Mouse (Mus musculus): ENCODE data around the gene Hoxb1. TPM values are rescaled to one million over a fixed set of nuclear protein-coding genes. Genes with fewer than 3 reads are reported as not detected.

Hoxb1 gene
- total RNA-seq, 2 experiments from 2014 or later = not detected

- DNase-seq = no peak
- intact Hi-C loops (cut with DNase I) = no loop called here
Observed at GRCm38 (mm10) chr11:96348988-96349387, 16.6 kb upstream of the Hoxb1 start.

GRCm38 (mm10) chr11:96349491-96350340, 15.8 kb upstream of the Hoxb1 start:
- intact Hi-C loops (cut with DNase I) = loop anchor here (5.0 to 10.0 kb wide), 2 partner anchors 58 to 165 kb away; no protein-coding TSS in a partner anchor
- no peak for DNase-seq

GRCm38 (mm10) chr11:96350341-96350624, 15.3 kb upstream of the Hoxb1 start, which contains the start of gene Hoxb2:
Gene Hoxb2, plus strand, starts transcription at chr11:96350525.
- intact Hi-C loops (cut with DNase I) = loop anchor here (5.0 to 10.0 kb wide), 2 partner anchors 57 to 165 kb away; no protein-coding TSS in a partner anchor

DNA sequence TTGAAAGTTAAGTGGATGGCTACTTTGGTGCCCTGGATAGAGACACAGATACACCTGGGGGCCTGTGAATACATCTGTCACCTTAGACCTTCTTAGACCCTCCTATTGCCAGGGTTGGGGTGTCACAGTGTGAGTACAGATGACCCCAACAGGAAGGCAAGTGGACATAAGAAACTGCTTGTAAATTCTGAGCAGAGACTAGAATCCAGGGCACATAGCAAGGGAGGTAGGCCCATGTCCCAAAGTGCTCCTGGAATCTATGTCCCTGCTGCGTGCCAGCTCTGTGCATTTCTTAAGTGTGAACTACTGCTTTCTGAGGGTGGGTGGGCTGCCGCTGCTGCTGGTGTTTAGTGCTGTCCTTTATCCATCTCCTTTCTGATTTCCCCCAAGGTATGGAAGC, 14.8 kb upstream of the Hoxb1 start:
- intact Hi-C loops (cut with DNase I) = loop anchor here (5.0 to 10.0 kb wide), 2 partner anchors 57 to 166 kb away; no protein-coding TSS in a partner anchor
- no peak for DNase-seq

More at GRCm38 (mm10) chr11:96350341-96350624, 15.3 kb upstream of the Hoxb1 start, which contains the start of gene Hoxb2:
- DNase-seq = no peak

DNA sequence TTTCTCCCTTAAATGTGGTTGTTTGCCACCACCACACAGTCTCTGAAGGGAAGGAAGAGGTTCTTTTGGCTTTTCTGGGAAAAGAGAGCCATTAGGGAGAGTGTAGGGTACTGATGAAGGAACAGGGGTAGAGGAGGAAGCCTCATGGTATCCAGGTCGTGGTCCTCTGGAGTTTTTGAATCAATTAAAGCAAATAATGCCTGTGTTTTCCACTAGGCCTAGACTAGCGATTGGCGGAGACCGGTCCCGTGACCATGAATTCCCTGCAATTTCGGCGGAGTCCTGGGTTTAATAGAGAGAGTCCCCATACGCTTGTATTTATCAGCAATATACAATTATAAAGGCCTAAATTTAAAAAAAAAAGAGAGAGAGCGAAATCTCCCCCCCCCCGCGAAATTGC, 14.2 kb upstream of the Hoxb1 start:
- DNase-seq = no peak
- intact Hi-C loops (cut with DNase I) = loop anchor here (5.0 to 10.0 kb wide), 2 partner anchors 56 to 167 kb away; no protein-coding TSS in a partner anchor

GRCm38 (mm10) chr11:96351831-96352230, 13.7 kb upstream of the Hoxb1 start:
- intact Hi-C loops (cut with DNase I) = loop anchor here (2.0 to 10.0 kb wide), 3 partner anchors 37 to 167 kb away; no protein-coding TSS in a partner anchor
- DNase-seq = no peak

GRCm38 (mm10) chr11:96352691-96353521, 12.6 kb upstream of the Hoxb1 start:
- intact Hi-C loops (cut with DNase I) = loop anchor here (2.0 to 10.0 kb wide), 3 partner anchors 38 to 168 kb away; no protein-coding TSS in a partner anchor

GRCm38 (mm10) chr11:96353522-96353841, 12.1 kb upstream of the Hoxb1 start:
- DNase-seq = no peak
- intact Hi-C loops (cut with DNase I) = loop anchor here (2.0 to 10.0 kb wide), 3 partner anchors 39 to 169 kb away; no protein-coding TSS in a partner anchor

More at GRCm38 (mm10) chr11:96352691-96353521, 12.6 kb upstream of the Hoxb1 start:
- peak; percentile 52 to 53 for DNase-seq

GRCm38 (mm10) chr11:96353939-96354338, 11.6 kb upstream of the Hoxb1 start:
- no peak for DNase-seq
- intact Hi-C loops (cut with DNase I) = loop anchor here (2.0 to 10.0 kb wide), 3 partner anchors 39 to 169 kb away; no protein-coding TSS in a partner anchor

DNA sequence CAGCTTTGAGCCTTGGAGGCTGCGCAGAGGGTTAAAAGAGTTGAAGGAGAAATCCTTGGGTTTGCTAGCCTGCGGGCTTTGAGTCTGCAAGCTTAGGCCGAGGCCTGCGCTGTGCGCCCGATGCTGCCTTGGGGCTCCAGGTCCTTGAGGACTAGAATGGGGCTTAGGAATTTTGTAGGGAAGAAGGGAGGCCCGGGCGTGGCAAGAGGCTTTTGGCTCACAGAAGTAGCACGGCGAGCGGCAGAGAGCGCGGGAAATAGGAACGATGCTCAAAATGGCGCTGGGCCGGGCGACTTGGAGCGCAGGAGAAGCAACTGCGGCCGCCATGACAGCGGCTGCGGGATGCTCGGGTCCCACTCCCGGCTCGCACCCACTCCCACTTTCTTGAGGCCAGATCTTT, 11.2 kb upstream of the Hoxb1 start:
- DNase-seq = peak in 1 of 2 experiments; percentile 35
- intact Hi-C loops (cut with DNase I) = loop anchor here (5.0 to 10.0 kb wide), 2 partner anchors 53 to 170 kb away; no protein-coding TSS in a partner anchor

GRCm38 (mm10) chr11:96354801-96355311, 10.7 kb upstream of the Hoxb1 start:
- DNase-seq = no peak
- intact Hi-C loops (cut with DNase I) = loop anchor here (5.0 to 10.0 kb wide), 2 partner anchors 52 to 170 kb away; no protein-coding TSS in a partner anchor

DNA sequence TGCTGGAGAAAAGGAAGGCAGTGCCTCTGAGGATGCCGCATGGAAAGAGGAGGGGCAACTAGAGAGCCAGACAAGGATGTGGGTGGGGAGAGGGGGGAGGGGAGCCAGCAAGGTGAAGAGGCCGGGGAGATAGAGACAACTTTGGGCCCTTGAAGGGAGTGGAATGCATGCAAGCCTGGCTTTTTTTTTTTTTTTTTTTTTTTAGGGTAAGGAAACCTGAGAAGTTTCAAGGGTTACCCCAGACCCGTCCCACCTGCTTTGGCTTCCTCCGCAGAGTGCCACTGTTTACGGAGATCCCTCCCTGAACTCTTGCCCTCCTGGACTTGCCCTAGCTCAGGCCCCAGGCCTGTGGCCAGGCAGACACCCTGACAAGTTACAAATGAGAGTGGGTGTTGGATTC, 1.7 kb upstream of the Hoxb1 start:
- intact Hi-C loops (cut with DNase I) = no loop called here
- DNase-seq = no peak

DNA sequence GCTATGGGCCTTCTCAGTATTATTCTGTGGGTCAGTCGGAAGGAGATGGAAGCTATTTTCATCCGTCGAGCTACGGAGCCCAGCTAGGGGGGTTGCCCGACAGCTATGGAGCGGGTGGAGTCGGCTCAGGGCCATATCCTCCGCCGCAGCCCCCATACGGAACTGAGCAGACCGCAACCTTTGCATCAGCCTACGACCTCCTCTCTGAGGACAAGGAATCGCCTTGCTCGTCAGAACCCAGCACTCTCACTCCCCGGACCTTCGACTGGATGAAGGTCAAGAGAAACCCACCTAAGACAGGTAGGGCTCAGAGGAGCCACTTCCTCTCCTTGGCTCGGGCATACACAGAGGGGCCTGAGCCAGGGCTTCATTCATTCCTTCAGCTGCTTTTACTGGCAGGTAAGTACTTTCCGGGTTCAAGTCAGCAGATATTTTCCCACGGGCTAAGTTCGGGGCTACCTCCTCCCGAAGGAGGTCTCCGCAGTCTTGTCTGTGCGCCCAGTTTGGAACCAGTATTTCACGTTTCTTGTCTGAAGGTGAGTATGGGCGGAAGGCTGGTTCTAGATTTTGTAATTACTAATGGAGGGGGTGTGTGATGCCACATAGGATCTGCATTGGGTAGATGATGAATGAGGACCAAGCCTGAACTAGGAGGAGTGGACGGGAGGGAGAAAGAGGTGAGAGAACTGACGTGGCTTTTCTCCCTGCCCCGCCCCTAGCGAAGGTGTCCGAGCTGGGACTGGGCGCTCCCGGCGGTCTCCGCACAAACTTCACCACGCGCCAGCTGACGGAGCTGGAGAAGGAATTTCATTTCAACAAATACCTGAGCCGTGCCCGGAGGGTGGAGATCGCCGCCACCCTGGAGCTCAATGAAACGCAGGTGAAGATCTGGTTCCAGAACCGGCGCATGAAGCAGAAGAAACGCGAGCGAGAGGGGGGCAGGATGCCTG, 815 bp downstream of the Hoxb1 start:
- intact Hi-C loops (cut with DNase I) = no loop called here
- DNase-seq = no peak

- intact Hi-C loops (cut with DNase I) = no loop called here
- DNase-seq = no peak
Observed at GRCm38 (mm10) chr11:96367141-96367540, 1.6 kb downstream of the Hoxb1 start.

DNA sequence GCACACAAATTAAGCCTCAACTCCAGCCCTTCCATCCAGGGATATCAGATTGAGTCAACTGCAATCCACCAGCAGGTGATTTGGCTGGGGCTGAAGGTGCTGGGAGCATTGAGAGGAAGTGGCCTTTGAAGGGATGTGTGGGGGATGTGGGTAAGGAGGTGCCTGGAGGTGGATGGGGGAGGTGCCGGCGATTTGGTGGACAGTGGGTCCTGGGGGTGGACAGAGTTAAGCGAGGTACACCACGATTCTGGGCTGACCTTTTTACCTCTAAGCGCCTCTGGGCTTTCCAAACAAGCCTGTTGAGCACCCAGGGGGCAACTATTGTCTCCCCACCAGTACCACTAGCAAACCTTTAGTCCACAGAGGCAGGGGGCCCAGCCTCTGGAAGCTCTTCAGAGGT, 3.1 kb downstream of the Hoxb1 start:
- intact Hi-C loops (cut with DNase I) = no loop called here
- no peak for DNase-seq

DNA sequence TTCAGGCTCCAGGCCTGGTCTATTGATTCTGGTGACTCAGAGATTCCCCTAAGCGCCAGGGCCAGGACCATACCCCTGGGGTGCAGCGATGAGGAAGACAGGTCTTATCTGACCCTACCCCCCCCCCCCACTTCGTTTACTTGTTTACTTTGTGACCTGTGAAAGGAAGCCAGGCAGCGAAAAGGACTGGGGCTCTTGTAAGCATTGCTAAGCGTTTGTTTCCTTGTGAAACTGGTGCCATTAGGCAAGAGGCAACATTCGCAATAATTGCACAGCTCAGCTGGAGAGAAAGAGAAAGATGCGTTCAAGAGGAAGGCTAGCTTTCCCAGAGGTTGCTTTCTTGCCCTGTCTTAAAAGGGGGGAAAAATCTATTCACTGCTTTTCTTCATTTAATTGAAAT, 3.6 kb downstream of the Hoxb1 start:
- intact Hi-C loops (cut with DNase I) = no loop called here
- no peak for DNase-seq

DNA sequence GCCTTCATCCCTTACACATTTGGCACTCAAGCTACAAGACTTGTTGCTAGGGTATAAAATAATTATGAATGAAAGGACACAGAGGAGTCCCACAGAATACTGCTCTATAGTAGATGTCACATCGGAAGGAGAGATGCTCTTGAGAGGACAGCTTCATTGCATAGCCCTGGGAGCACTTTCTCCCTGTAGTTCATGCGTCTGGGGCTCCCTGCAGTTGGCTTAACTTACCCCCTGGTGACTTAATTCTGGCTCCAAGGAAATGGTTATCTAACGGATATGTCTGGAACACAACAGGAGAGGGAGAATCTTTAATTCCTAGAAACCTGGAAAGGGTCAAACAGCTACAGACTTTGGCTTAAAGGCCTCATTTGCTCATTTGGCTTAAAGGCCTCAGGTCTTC, 6.2 kb downstream of the Hoxb1 start:
- no peak for DNase-seq
- intact Hi-C loops (cut with DNase I) = no loop called here

DNA sequence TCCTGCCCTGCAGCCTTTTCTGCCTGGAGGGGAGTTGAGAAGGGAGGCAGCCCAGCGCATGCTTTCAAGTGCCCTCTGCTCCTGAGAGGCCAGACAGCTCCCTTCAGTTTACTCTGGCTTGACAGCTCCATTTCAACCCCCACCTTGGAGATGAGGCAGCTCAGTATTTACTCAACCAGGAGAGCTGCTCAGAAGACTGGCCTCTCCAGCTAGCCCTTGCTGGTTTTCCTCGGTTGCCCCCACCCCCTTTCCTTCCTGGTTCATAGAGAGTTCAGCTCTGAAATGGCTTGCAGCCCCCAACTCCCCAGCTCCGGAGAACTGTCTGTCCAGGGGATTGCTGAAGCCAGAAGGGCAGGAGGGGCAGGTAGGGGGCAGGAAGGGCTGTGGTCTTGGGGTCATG, 7.0 kb downstream of the Hoxb1 start:
- intact Hi-C loops (cut with DNase I) = no loop called here
- DNase-seq = no peak

- no peak for DNase-seq
- intact Hi-C loops (cut with DNase I) = no loop called here
Observed at GRCm38 (mm10) chr11:96374810-96375209, 9.3 kb downstream of the Hoxb1 start.

- intact Hi-C loops (cut with DNase I) = no loop called here
- no peak for DNase-seq
Observed at GRCm38 (mm10) chr11:96383381-96383780, 17.8 kb downstream of the Hoxb1 start.
